Mouse (Mus musculus) embryonic facial prominence, embryonic 11.5 days (tissue): ENCODE results near the gene Itga3. TPM values are rescaled to one million over a fixed set of nuclear protein-coding genes. Genes with fewer than 3 reads are reported as not detected.
A peak's percentile ranks its signal among the peaks of the same experiment; 100 is the strongest.

Experiments
- ATAC-seq: fragments of 200-750 bp; cut with Nextera tagmentation; replicated peaks from 2 replicates; pipeline ENCODE4 v1.8.0; 2017; ENCODE audit warnings: low read depth; ENCODE audit not compliant: insufficient number of reproducible peaks, low FRiP score, low TSS enrichment
- DNase-seq: peaks from one replicate; pipeline ENCODE4 v3.0.0-alpha.2; 2015; ENCODE audit warnings: low spot score
- H3K27ac ChIP-seq: fragments of 300-500 bp; sonication (generic); replicated peaks from 2 replicates; pipeline ENCODE4 v1.5.1; 2014; ENCODE audit warnings: mild to moderate bottlenecking, low read depth, low read length, control low read depth
- H3K27me3 ChIP-seq: fragments of 300-500 bp; sonication (generic); 2 replicates; pipeline ENCODE4 v1.6.1; 2014; ENCODE audit warnings: mild to moderate bottlenecking, low read length, moderate library complexity, mixed read lengths; ENCODE audit not compliant: control insufficient read depth, insufficient read depth
- H3K36me3 ChIP-seq: fragments of 300-500 bp; sonication (generic); replicated peaks from 2 replicates; pipeline ENCODE4 v1.6.1; 2014; ENCODE audit warnings: low read depth, mild to moderate bottlenecking, low read length, moderate library complexity, mixed read lengths; ENCODE audit not compliant: control insufficient read depth, insufficient read depth
- H3K4me1 ChIP-seq: fragments of 300-500 bp; sonication (generic); 2 replicates; pipeline ENCODE4 v1.6.1; 2014; ENCODE audit warnings: low read length, mixed read lengths; ENCODE audit not compliant: control insufficient read depth, insufficient read depth
- H3K4me2 ChIP-seq: fragments of 300-500 bp; sonication (generic); 2 replicates; pipeline ENCODE4 v1.6.1; 2014; ENCODE audit warnings: low read depth, mild to moderate bottlenecking, control low read depth, low read length, moderate library complexity
- H3K4me3 ChIP-seq: fragments of 300-500 bp; sonication (generic); 2 replicates; pipeline ENCODE4 v1.5.1; 2014; ENCODE audit warnings: low read depth, low read length, control low read depth
- H3K9ac ChIP-seq: fragments of 300-500 bp; sonication (generic); replicated peaks from 2 replicates; pipeline ENCODE4 v1.6.1; 2014; ENCODE audit warnings: mild to moderate bottlenecking, control low read depth, low read length
- H3K9me3 ChIP-seq: fragments of 300-500 bp; sonication (generic); replicated peaks from 2 replicates; pipeline ENCODE4 v1.6.1; 2016; ENCODE audit warnings: mild to moderate bottlenecking, low read length, inconsistent platforms, mixed read lengths; ENCODE audit not compliant: control insufficient read depth
- WGBS: fragments of 180-500 bp; shearing (Covaris S2); extraction: QIAGEN DNeasy Blood & Tissue Kit; methylation state at CpG from one replicate; pipeline ENCODE4 v1.1.7; 2014; 5-methylcytosine and 5-hydroxymethylcytosine counted together
- polyA plus RNA-seq: library from polyadenylated mRNA; unstranded; fragments of >200 nt; fragmentation: Nextera tagmentation; extraction: Ambion mirVana; gene quantifications from 2 replicates; pipeline ENCODE4 v1.2.1, GENCODE M21; 2014

Itga3 gene
- polyA plus RNA-seq, 1 experiment from 2014 or later, result 5.1 TPM

DNA sequence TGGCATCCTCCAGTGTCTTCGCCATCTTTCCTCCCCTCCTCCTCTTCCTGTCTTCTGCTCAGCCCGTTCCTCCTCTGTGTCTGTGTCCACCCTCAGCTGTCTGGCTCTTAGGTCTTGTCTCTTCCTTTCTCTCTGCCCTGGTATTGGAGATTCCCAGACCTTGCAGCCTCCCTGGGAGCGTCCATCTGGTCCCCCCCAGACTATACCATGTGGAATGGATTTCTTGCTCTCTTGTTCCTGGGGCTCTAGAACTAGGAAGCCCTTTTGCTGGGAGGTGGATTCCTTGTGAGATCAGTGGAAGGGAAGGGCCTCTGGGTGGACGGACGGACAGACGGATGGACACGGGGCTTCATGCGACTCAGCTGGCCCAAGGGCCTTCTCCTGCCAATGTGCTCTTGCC lies 80.5 kb downstream of the Itga3 start:
- H3K9ac ChIP-seq, result no peak overlapping the region
- no peak overlapping the region for H3K4me3 ChIP-seq
- H3K36me3 ChIP-seq, result peaks cover 11% of the 10 kb centered on the region
- H3K4me1 ChIP-seq, result peaks cover 18% of the 10 kb centered on the region
- no peak for DNase-seq
- no peak overlapping the region for H3K4me2 ChIP-seq
- H3K27me3 ChIP-seq, result no peaks in the 10 kb centered on the region
- ATAC-seq, result no peak
- no peak overlapping the region for H3K27ac ChIP-seq
- H3K9me3 ChIP-seq, result no peaks in the 10 kb centered on the region
- 82% methylated on average over 8 of the region's 8 CpGs for WGBS

DNA sequence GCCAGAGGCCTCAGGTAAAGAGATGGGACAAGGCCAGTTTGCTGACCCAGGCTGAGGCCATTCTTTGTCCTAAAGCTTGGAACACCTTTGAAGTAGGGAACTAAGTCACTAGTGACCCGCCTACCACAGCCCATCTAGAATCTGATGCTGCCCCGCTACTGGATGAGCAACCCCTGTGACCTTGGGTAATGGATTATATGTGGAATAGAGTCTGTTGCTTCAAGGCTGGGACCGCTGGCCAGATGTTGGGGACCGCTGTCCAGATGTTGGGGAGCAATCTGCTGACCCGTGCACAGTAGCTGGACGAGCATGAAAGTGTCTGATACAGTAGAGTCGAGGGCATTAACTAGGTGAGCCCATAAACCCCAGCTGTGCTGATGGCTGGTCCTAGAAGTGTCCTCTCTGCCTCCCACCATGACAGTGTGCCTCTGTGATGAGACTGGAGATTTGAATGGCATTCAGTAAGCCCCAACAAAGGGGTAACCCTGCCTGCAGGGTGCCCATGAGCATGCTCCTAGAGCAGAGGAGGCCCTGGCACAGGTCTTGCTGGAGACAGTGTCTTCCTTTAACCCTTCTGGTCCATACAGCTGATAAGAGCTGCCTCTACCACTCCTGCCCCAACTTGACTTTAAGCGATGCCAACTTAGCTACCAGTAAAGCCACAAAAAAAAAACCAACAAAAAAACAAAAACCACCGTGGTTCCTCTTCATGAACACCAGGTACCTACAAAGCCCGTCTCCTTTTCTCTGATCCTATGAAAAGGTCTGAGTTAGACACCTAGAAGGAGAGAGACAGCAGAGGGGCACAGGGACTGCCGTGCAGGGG lies 81.4 kb downstream of the Itga3 start:
- H3K4me1 ChIP-seq, result peaks cover 13% of the 10 kb centered on the region
- peak overlapping the region; percentile 22; the same call in 1 of the 2 replicates for H3K9ac ChIP-seq
- no peaks in the 10 kb centered on the region for H3K27me3 ChIP-seq
- no peaks in the 10 kb centered on the region for H3K9me3 ChIP-seq
- ATAC-seq, result no peak
- peak overlapping the region; percentile 12 for H3K4me3 ChIP-seq
- H3K36me3 ChIP-seq, result peaks cover 11% of the 10 kb centered on the region
- H3K4me2 ChIP-seq, result peak overlapping the region; percentile 100
- H3K27ac ChIP-seq, result no peak overlapping the region
- no peak for DNase-seq
- 88% methylated on average over 11 of the region's 11 CpGs for WGBS

Other genes with a start within 250 kb of the Itga3 start
- 93.8 and 109 TPM in 2 replicates for gene Col1a1, start 140.6 kb downstream of the Itga3 start, polyA plus RNA-seq
- gene Hils1, start 109.2 kb downstream of the Itga3 start, polyA plus RNA-seq, result not detected in 2 replicates
- gene Sgca, start 100.5 kb downstream of the Itga3 start, polyA plus RNA-seq, result 0.38 and 0.84 TPM in 2 replicates
- gene Ppp1r9b, start 85.8 kb downstream of the Itga3 start, polyA plus RNA-seq, result 9.9 and 10.5 TPM in 2 replicates
- gene Samd14, start 66.9 kb downstream of the Itga3 start, polyA plus RNA-seq, result 31.1 and 33.9 TPM in 2 replicates
- 15.5 and 17.0 TPM in 2 replicates for gene Pdk2, start 35.4 kb downstream of the Itga3 start, polyA plus RNA-seq
- gene Dlx3, start 43.3 kb upstream of the Itga3 start, polyA plus RNA-seq, result 15.9 and 21.7 TPM in 2 replicates
- 3.0 and 3.6 TPM in 2 replicates for gene Dlx4, start 69.5 kb upstream of the Itga3 start, polyA plus RNA-seq
- gene Tac4, start 184.7 kb upstream of the Itga3 start, polyA plus RNA-seq, result not detected in 2 replicates
- gene Kat7, start 233.4 kb upstream of the Itga3 start, polyA plus RNA-seq, result 81.9 and 87.9 TPM in 2 replicates